Mouse (Mus musculus) midbrain, embryonic 13.5 days (tissue): Measurements from ENCODE around the gene Tmem256. TPM values are rescaled to one million over a fixed set of nuclear protein-coding genes. Genes with fewer than 3 reads are reported as not detected.

Source experiments
- ATAC-seq: fragments of 200-750 bp; cut with Nextera tagmentation; 2 replicates; pipeline ENCODE4 v1.8.0; 2017; ENCODE audit warnings: mild to moderate bottlenecking, moderate TSS enrichment, moderate library complexity
- H3K27ac ChIP-seq: fragments of 300-500 bp; sonication (generic); 2 replicates; pipeline ENCODE4 v1.5.1; 2015; ENCODE audit warnings: inconsistent platforms, mild to moderate bottlenecking, moderate library complexity
- H3K27me3 ChIP-seq: fragments of 300-500 bp; sonication (generic); 2 replicates; pipeline ENCODE4 v1.6.1; 2015; ENCODE audit warnings: mild to moderate bottlenecking, inconsistent platforms
- H3K36me3 ChIP-seq: fragments of 300-500 bp; sonication (generic); 2 replicates; pipeline ENCODE4 v1.6.1; 2015; ENCODE audit warnings: mild to moderate bottlenecking, inconsistent platforms
- H3K4me1 ChIP-seq: fragments of 300-500 bp; sonication (generic); replicated peaks from 2 replicates; pipeline ENCODE4 v1.6.1; 2015; ENCODE audit warnings: inconsistent platforms
- H3K4me2 ChIP-seq: fragments of 300-500 bp; sonication (generic); replicated peaks from 2 replicates; pipeline ENCODE4 v1.6.1; 2015; ENCODE audit warnings: moderate library complexity, mild to moderate bottlenecking, inconsistent platforms
- H3K4me3 ChIP-seq: fragments of 300-500 bp; sonication (generic); replicated peaks from 2 replicates; pipeline ENCODE4 v1.5.1; 2015; ENCODE audit warnings: mild to moderate bottlenecking, inconsistent platforms
- H3K9ac ChIP-seq: fragments of 300-500 bp; sonication (generic); replicated peaks from 2 replicates; pipeline ENCODE4 v1.6.1; 2015; ENCODE audit warnings: mild to moderate bottlenecking, inconsistent platforms
- H3K9me3 ChIP-seq: fragments of 300-500 bp; sonication (generic); 2 replicates; pipeline ENCODE4 v1.6.1; 2016; ENCODE audit warnings: mild to moderate bottlenecking, inconsistent platforms
- WGBS: fragments of 180-500 bp; shearing (Covaris S2); methylation state at CpG from one replicate; pipeline ENCODE4 v1.1.7; 2015; 5-methylcytosine and 5-hydroxymethylcytosine counted together
- microRNA-seq: library from miRNA; unstranded; fragments of <30 nt; microRNA quantifications from one replicate; pipeline ENCODE4, GENCODE M21; 2016
- polyA plus RNA-seq: library from polyadenylated mRNA; unstranded; fragments of >200 nt; fragmentation: Nextera tagmentation; extraction: Ambion mirVana; gene quantifications from 2 replicates; pipeline ENCODE4 v1.2.1, GENCODE M21; 2015

Gene Tmem256
- polyA plus RNA-seq, 1 experiment from 2014 or later = 331 TPM

DNA sequence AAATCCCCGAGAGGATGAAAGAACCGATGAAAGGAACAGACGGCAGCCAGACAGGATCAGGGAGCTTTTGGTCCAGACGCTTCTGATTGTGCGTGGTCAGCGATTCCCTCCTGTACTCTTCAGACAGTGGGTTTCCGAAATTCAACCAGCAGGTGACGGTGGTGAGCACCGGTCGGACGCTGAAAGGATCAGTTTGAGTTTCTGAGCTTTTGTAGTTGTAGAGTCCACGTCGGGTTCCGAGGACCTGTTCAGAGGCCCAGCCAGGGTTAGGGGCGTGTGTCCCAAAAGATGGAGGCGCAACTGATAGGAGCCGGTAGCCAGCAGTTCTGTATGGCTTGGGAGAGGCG lies 42.2 kb downstream of the Tmem256 start:
- H3K4me2 ChIP-seq = peak overlapping the region; percentile 65
- peaks cover 25% of the 10 kb centered on the region for H3K27me3 ChIP-seq
- peak overlapping the region; percentile 61 for H3K9ac ChIP-seq
- no peaks in the 10 kb centered on the region for H3K9me3 ChIP-seq
- no peak overlapping the region for H3K27ac ChIP-seq
- H3K4me3 ChIP-seq = peak overlapping the region; percentile 44
- peak; percentile 35 for ATAC-seq
- H3K4me1 ChIP-seq = peaks cover 34% of the 10 kb centered on the region
- H3K36me3 ChIP-seq = no peaks in the 10 kb centered on the region
- WGBS = under 1% methylated on average over 18 of the region's 18 CpGs

DNA sequence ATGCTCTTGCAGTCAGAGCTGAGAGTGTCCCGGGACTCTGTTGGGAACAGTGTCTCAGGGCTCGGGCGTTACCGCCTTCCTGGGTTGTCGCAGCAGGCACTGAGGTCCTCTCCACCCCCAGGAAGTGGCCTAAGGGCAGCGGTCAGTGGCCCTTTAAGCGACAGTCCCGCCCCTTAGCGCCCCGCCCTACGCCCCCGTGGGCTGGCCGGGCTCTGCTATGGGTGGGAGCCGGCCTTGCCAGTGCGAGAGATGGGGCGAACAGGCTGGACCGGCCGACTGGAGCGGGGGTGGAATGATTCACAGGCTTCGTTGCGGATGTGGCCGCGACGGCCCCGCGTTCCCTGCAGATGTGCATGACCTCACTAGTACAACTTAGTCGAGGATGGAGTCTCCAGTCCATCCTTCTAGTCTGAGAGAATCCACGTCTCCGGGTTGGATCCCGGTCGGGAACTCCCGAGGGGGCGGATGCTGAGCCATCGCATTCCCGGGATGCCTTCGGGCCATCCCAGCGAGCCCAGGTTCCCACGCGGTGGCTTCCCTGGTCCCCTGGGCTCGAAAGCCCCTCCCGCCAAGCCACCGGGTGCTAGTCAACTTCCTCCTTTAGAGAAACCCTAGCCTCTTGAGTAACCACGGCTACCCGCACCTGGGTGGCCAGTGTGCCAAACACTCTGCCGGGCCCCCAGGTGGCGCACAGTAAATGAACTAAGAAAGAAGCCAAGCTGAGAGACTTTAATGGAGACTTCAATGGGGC lies 42.7 kb downstream of the Tmem256 start, which contains the start of gene Kctd11:
TSS of gene Kctd11 (minus strand) at position 554 of the 751 bp plus-strand sequence.
- H3K27ac ChIP-seq = no peak within 1 kb of the TSS
- H3K4me1 ChIP-seq = peaks cover 34% of the 10 kb centered on the region
- H3K9ac ChIP-seq = peak within 1 kb of the TSS; percentile 61
- H3K4me2 ChIP-seq = peak within 1 kb of the TSS; percentile 65
- ATAC-seq = peak; percentile 80
- under 1% methylated on average over 46 of the region's 46 CpGs for WGBS
- H3K36me3 ChIP-seq = no peaks in the 10 kb centered on the region
- H3K9me3 ChIP-seq = no peaks in the 10 kb centered on the region
- H3K4me3 ChIP-seq = peak within 1 kb of the TSS; percentile 44
- H3K27me3 ChIP-seq = peaks cover 25% of the 10 kb centered on the region

DNA sequence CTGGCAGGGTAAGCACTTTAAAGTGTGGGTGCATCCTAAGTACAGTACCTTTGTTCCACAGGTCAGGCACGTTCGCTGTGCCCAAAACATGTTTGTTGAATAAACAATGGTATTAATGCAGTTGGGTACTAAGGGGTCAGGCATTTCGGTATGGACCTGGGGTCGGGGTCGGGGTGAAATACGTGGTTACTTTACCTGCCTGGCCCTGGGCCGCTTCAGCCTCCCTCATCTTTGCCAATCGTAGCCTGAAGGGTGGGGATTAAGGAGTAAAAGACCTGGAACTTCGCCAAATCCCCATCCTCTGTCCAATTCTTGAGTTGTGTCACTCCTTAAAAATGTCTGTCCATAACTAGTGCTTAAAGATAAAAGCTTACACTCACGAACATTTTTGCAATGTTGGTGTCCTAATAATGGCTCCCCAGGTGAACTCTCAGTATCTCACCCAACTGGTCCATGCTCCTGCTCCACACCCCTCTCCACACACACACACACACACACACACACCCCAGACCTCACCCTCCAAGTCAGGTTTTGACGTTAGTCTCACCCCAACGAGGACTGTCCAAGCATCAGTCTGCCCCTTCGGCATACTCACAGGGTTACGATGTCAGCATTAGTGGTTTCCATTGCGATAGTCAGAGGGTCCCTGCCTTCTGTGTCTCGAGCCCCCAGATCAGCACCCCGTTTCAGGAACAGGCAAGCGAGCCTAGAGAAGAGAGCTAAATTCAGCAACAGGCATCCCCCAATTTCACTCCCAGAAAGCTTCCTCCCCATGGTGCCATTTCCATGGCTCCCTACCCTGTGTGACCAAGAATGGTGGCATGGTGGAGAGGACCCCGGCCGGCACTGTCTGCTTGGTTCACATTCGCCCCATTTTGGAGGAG lies 43.7 kb downstream of the Tmem256 start:
- peaks cover 25% of the 10 kb centered on the region for H3K27me3 ChIP-seq
- H3K4me3 ChIP-seq = peak overlapping the region; percentile 44
- WGBS = 60% methylated on average over 21 of the region's 21 CpGs
- H3K9me3 ChIP-seq = no peaks in the 10 kb centered on the region
- ATAC-seq = no peak
- H3K4me2 ChIP-seq = peak overlapping the region; percentile 65
- peaks cover 32% of the 10 kb centered on the region for H3K4me1 ChIP-seq
- H3K27ac ChIP-seq = no peak overlapping the region
- H3K36me3 ChIP-seq = no peaks in the 10 kb centered on the region
- H3K9ac ChIP-seq = no peak overlapping the region

DNA sequence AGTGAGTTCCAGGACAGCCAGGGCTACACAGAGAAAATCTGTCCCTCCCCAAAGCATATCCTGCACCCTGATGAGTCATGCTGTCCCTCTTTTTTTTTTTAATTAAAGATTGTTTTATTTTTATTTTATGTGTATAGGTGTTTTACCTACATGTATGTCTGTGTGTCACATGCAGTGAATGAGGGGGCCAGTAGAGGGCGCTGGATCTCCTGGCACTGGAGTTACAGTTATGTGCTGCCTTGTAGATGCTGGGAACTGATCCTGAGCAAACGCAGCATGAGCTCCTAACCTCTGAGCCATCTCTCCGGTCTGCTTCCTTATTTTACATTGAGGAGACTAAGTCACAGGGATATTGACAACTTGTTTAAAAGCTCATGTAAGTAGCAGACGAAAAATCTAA lies 44.8 kb downstream of the Tmem256 start:
- WGBS = 64% methylated on average over 4 of the region's 4 CpGs
- Histone ChIP-seq H3K27ac (no peak overlapping the region), H3K36me3 (no peaks in the 10 kb centered on the region), H3K4me1 (peaks cover 22% of the 10 kb centered on the region), H3K4me2 (no peak overlapping the region), H3K27me3 (peaks cover 25% of the 10 kb centered on the region), H3K9ac (no peak overlapping the region), H3K9me3 (no peaks in the 10 kb centered on the region), H3K4me3 (no peak overlapping the region)
- no peak for ATAC-seq

DNA sequence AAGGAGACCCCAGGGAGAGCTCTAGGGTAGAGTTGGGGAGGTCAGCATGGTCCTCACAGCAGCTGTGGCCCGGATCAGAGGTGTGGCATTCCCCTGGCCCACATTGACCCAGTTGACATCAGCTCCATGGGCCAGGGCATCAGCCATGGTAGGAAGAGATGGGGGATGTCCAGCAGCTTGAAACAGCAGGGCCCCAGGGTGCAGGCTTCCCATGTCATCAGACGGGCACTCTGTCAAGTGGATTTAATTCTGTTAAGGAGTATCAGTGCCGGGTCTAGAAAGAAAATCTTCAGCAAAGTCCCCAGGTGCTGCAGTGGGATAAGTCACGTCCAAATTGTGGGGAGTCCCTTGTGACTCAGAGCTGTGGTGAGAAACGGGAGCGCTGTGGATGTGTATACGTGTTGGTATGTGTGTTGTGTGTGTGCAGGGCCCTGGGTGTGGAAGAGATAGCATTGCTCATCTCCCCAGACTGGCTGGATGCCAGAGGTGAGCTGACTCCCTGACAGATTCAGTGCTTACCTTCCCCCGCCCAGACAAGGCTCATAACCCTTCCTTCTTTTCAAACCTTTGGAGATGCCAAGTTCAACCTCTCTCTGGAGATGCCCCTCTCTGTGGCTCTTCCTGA lies 45.3 kb downstream of the Tmem256 start:
- Histone ChIP-seq H3K27ac (no peak overlapping the region), H3K36me3 (no peaks in the 10 kb centered on the region), H3K4me1 (peaks cover 18% of the 10 kb centered on the region), H3K9ac (no peak overlapping the region), H3K9me3 (no peaks in the 10 kb centered on the region), H3K4me3 (no peak overlapping the region), H3K4me2 (no peak overlapping the region), H3K27me3 (peaks cover 25% of the 10 kb centered on the region)
- no peak for ATAC-seq
- WGBS = 90% methylated on average over 8 of the region's 8 CpGs

DNA sequence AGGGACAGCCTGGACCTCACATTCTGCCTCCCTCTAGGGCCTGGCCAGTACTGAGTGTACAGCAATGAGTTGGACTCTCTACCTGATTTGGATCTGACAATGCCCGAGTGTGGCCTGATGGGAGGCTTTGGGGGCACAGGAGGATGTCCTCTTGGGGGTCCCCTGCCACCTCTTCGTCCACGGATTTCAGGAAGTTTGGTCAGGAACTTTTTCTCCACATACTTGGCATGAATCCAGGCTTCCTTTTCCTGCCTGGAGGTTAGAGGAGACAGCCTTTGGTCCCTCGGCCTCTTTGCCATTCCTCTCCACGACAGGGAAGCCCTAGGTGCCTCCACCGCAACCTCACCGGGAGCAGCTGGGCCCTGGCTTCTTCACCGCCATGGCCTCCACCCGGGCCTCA lies 45.9 kb downstream of the Tmem256 start:
- ATAC-seq = no peak
- Histone ChIP-seq H3K4me3 (no peak overlapping the region), H3K9me3 (no peaks in the 10 kb centered on the region), H3K4me1 (peaks cover 15% of the 10 kb centered on the region), H3K9ac (no peak overlapping the region), H3K27ac (no peak overlapping the region), H3K4me2 (no peak overlapping the region), H3K36me3 (no peaks in the 10 kb centered on the region), H3K27me3 (peaks cover 25% of the 10 kb centered on the region)
- 83% methylated on average over 9 of the region's 9 CpGs for WGBS

DNA sequence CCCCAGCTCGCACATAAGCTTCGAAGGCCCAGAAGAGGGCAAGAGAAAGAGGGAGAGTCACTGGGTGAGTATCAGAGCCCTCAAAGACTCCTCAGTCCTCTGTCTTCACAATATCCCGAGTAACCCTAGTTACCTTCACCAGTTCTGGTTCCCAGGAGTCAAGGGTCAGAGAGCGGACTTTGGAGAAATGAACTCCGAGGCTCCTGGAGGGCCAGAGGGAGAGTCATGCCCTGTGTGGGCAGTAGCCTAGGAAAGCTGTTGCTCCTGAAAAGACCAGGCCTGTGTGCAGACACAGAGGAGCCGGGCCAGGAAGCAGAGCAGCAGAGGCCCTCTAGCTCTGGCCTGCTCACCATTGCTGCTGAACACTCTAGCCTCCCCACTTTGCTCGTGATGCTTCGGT lies 46.3 kb downstream of the Tmem256 start:
- no peak overlapping the region for H3K27ac ChIP-seq
- peaks cover 15% of the 10 kb centered on the region for H3K4me1 ChIP-seq
- no peak overlapping the region for H3K4me2 ChIP-seq
- H3K4me3 ChIP-seq = no peak overlapping the region
- no peak for ATAC-seq
- no peaks in the 10 kb centered on the region for H3K36me3 ChIP-seq
- no peaks in the 10 kb centered on the region for H3K9me3 ChIP-seq
- no peak overlapping the region for H3K9ac ChIP-seq
- WGBS = 85% methylated on average over 8 of the region's 8 CpGs
- peaks cover 21% of the 10 kb centered on the region for H3K27me3 ChIP-seq

DNA sequence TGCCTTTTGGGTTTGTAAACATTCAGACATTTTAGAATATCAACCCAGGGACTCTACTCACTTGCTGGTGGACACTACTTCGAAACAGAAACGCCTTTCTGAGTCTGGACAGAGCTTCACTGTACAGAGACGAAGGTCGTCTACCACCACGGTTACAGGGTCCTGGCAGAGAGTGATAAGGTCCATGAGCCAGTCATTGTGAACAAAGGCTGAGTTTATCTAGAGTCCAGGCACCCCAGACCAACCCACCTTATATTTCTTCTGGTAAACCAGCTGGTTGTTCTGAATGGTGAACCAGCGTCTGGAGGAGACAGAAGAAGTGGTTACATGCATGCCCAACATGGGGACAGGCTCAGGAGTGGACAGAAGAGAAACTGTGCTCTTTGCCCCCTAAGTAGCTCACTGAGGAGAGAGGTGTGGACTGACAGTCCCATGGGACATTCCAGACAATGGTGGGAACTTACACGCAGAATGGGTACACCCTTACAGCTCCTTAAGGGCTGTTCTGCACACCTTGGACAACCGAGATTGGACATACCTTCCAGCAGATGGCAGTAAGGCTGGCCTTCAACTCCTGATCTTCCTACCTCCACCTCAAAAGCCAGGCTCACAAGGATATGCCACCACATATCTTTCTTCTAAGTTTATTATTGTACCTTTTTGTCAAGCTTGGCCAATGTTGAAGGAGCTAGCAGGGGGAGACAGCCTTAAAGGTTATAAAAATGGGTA lies 48.8 kb downstream of the Tmem256 start:
- no peak overlapping the region for H3K4me3 ChIP-seq
- no peaks in the 10 kb centered on the region for H3K9me3 ChIP-seq
- ATAC-seq = no peak
- H3K27me3 ChIP-seq = peaks cover 7% of the 10 kb centered on the region; the same call in 1 of the 2 replicates
- no peaks in the 10 kb centered on the region for H3K36me3 ChIP-seq
- H3K4me2 ChIP-seq = no peak overlapping the region
- H3K9ac ChIP-seq = no peak overlapping the region
- H3K27ac ChIP-seq = no peak overlapping the region
- no peaks in the 10 kb centered on the region for H3K4me1 ChIP-seq
- 77% methylated on average over 8 of the region's 8 CpGs for WGBS

Small RNA genes within 50 kb of the gene (microRNA-seq; reads per million reads assigned to microRNA genes)
- not detected for gene Mir6924

Other genes starting within 250 kb of the Tmem256 start
- 23.2 and 24.3 TPM in 2 replicates for gene Atp1b2, start 232.6 kb upstream of the Tmem256 start, polyA plus RNA-seq
- gene Shbg, start 220.6 kb upstream of the Tmem256 start, polyA plus RNA-seq = not detected in 2 replicates
- gene Sat2, start 216.5 kb upstream of the Tmem256 start, polyA plus RNA-seq = 25.1 and 28.5 TPM in 2 replicates
- gene Fxr2, start 205.5 kb upstream of the Tmem256 start, polyA plus RNA-seq = 40.5 and 52.4 TPM in 2 replicates
- 0.31 TPM in 1 of 2 replicates, not detected in the other for gene Sox15, start 183.2 kb upstream of the Tmem256 start, polyA plus RNA-seq
- 103 and 104 TPM in 2 replicates for gene Mpdu1, start 175.9 kb upstream of the Tmem256 start, polyA plus RNA-seq
- gene Cd68, start 172.4 kb upstream of the Tmem256 start, polyA plus RNA-seq = 6.1 and 7.3 TPM in 2 replicates
- gene Eif4a1, start 166.1 kb upstream of the Tmem256 start, polyA plus RNA-seq = 581 and 595 TPM in 2 replicates
- gene Senp3, start 156.4 kb upstream of the Tmem256 start, polyA plus RNA-seq = 101 and 103 TPM in 2 replicates
- 0.36 TPM in 1 of 2 replicates, not detected in the other for gene Tnfsf13, start 152.7 kb upstream of the Tmem256 start, polyA plus RNA-seq
- 0.98 and 1.2 TPM in 2 replicates for gene Tnfsf12, start 142.7 kb upstream of the Tmem256 start, polyA plus RNA-seq
- gene Tnfsfm13, start 142.4 kb upstream of the Tmem256 start, polyA plus RNA-seq = 0.64 and 1.2 TPM in 2 replicates
- 22.7 and 24.9 TPM in 2 replicates for gene Polr2a, start 79.9 kb upstream of the Tmem256 start, polyA plus RNA-seq
- gene Slc35g3, start 76.5 kb upstream of the Tmem256 start, polyA plus RNA-seq = 0.31 TPM in 1 of 2 replicates, not detected in the other
- 2.9 and 3.2 TPM in 2 replicates for gene Zbtb4, start 72.6 kb upstream of the Tmem256 start, polyA plus RNA-seq
- gene Chrnb1, start 42.6 kb upstream of the Tmem256 start, polyA plus RNA-seq = 0.83 and 0.85 TPM in 2 replicates
- gene Fgf11, start 36.7 kb upstream of the Tmem256 start, polyA plus RNA-seq = 3.4 and 4.4 TPM in 2 replicates
- gene Tmem102, start 32.9 kb upstream of the Tmem256 start, polyA plus RNA-seq = 0.44 and 0.52 TPM in 2 replicates
- not detected in 2 replicates for gene Gm39566, start 23.2 kb upstream of the Tmem256 start, polyA plus RNA-seq
- gene Spem2, start 20.0 kb upstream of the Tmem256 start, polyA plus RNA-seq = not detected in 2 replicates
- gene Spem1, start 16.3 kb upstream of the Tmem256 start, polyA plus RNA-seq = 0.51 and 0.64 TPM in 2 replicates
- 20.5 and 21.3 TPM in 2 replicates for gene Nlgn2, start 730 bp upstream of the Tmem256 start, polyA plus RNA-seq
- 55.0 and 56.3 TPM in 2 replicates for gene Plscr3, start 7.9 kb downstream of the Tmem256 start, polyA plus RNA-seq
- gene Tnk1, start 20.2 kb downstream of the Tmem256 start, polyA plus RNA-seq = 0.27 and 0.31 TPM in 2 replicates
- gene Tmem95, start 39.5 kb downstream of the Tmem256 start, polyA plus RNA-seq = not detected in 2 replicates
- gene Kctd11, start 42.9 kb downstream of the Tmem256 start, polyA plus RNA-seq = 1.3 and 1.7 TPM in 2 replicates
- gene Acap1, start 57.0 kb downstream of the Tmem256 start, polyA plus RNA-seq = 0.37 and 0.48 TPM in 2 replicates
- 16.1 and 17.1 TPM in 2 replicates for gene 2810408A11Rik, start 62.5 kb downstream of the Tmem256 start, polyA plus RNA-seq
- gene Neurl4, start 62.6 kb downstream of the Tmem256 start, polyA plus RNA-seq = 18.6 and 19.8 TPM in 2 replicates
- 81.9 and 87.0 TPM in 2 replicates for gene Gps2, start 75.4 kb downstream of the Tmem256 start, polyA plus RNA-seq
- gene Eif5a, start 83.4 kb downstream of the Tmem256 start, polyA plus RNA-seq = 1,160 and 1,188 TPM in 2 replicates
- 3.9 and 4.2 TPM in 2 replicates for gene Ybx2, start 97.3 kb downstream of the Tmem256 start, polyA plus RNA-seq
- 4.3 and 4.4 TPM in 2 replicates for gene Slc2a4, start 109.7 kb downstream of the Tmem256 start, polyA plus RNA-seq
- gene Cldn7, start 126.3 kb downstream of the Tmem256 start, polyA plus RNA-seq = 0.32 and 1.1 TPM in 2 replicates
- 22.9 and 23.8 TPM in 2 replicates for gene Ctdnep1, start 142.6 kb downstream of the Tmem256 start, polyA plus RNA-seq
- 156 and 158 TPM in 2 replicates for gene Elp5, start 144.0 kb downstream of the Tmem256 start, polyA plus RNA-seq
- gene Gabarap, start 152.6 kb downstream of the Tmem256 start, polyA plus RNA-seq = 611 and 625 TPM in 2 replicates
- 74.2 and 82.2 TPM in 2 replicates for gene Phf23, start 157.3 kb downstream of the Tmem256 start, polyA plus RNA-seq
- 27.6 and 35.4 TPM in 2 replicates for gene Dvl2, start 162.1 kb downstream of the Tmem256 start, polyA plus RNA-seq
- gene Acadvl, start 176.9 kb downstream of the Tmem256 start, polyA plus RNA-seq = 48.4 and 51.7 TPM in 2 replicates
- gene Dlg4, start 178.4 kb downstream of the Tmem256 start, polyA plus RNA-seq = 34.9 and 37.2 TPM in 2 replicates
- 0.97 and 1.1 TPM in 2 replicates for gene Asgr1, start 215.6 kb downstream of the Tmem256 start, polyA plus RNA-seq